Mouse (Mus musculus) erythroblast, embryonic 14.5 days (primary cell): ENCODE results near the gene Gab2. TPM values are rescaled to one million over a fixed set of nuclear protein-coding genes. Genes with fewer than 3 reads are reported as not detected.

Source experiments
- H3K27me3 ChIP-seq: 2 replicates; pipeline ENCODE4 v1.6.1; 2012; ENCODE audit warnings: inconsistent platforms; ENCODE audit not compliant: control insufficient read depth
- H3K36me3 ChIP-seq: 2 replicates; pipeline ENCODE4 v1.6.1; 2012; ENCODE audit warnings: mild to moderate bottlenecking, inconsistent platforms; ENCODE audit not compliant: control insufficient read depth
- H3K4me1 ChIP-seq: 2 replicates; pipeline ENCODE4 v1.6.1; 2012; ENCODE audit warnings: inconsistent platforms; ENCODE audit not compliant: control insufficient read depth
- H3K4me3 ChIP-seq: replicated peaks from 2 replicates; pipeline ENCODE3; 2012; ENCODE audit warnings: moderate library complexity, mild to moderate bottlenecking, inconsistent platforms
- H3K9me3 ChIP-seq: 2 replicates; pipeline ENCODE4 v1.6.1; 2012; ENCODE audit warnings: low read length, inconsistent platforms, mixed read lengths; ENCODE audit not compliant: control insufficient read depth
- GATA1 ChIP-seq: IDR thresholded peaks from 2 replicates; pipeline ENCODE4 v1.6.1; 2012; ENCODE audit warnings: low read length, inconsistent platforms, mixed read lengths
- TAL1 ChIP-seq: IDR thresholded peaks from 3 replicates; pipeline ENCODE4 v1.6.1; 2012; ENCODE audit warnings: low read length, inconsistent platforms, mixed read lengths
- polyA plus RNA-seq: library from polyadenylated mRNA; stranded (reverse); fragments of >175 nt; gene quantifications from 2 replicates; pipeline ENCODE4 v1.2.3, GENCODE M21; 2012

Gene Gab2
- polyA plus RNA-seq, 1 experiment, result 0.03 TPM

GRCm38 (mm10) chr7:97312856-97313255, 231.5 kb downstream of the Gab2 start:
- TF ChIP-seq TAL1 (no peak), GATA1 (no peak)
- Histone ChIP-seq H3K36me3 (peaks cover 4% of the 10 kb centered on the region), H3K4me3 (no peak overlapping the region), H3K4me1 (no peaks in the 10 kb centered on the region; the same call in 1 of the 2 replicates), H3K27me3 (no peaks in the 10 kb centered on the region), H3K9me3 (no peaks in the 10 kb centered on the region)

GRCm38 (mm10) chr7:97313364-97313995, 232.1 kb downstream of the Gab2 start:
- Histone ChIP-seq H3K4me3 (no peak overlapping the region), H3K36me3 (peaks cover 2% of the 10 kb centered on the region), H3K27me3 (no peaks in the 10 kb centered on the region), H3K9me3 (no peaks in the 10 kb centered on the region), H3K4me1 (no peaks in the 10 kb centered on the region; the same call in 1 of the 2 replicates)
- no peak for TF ChIP-seq GATA1
- no peak for TF ChIP-seq TAL1

- Histone ChIP-seq H3K36me3 (no peaks in the 10 kb centered on the region), H3K4me3 (no peak overlapping the region), H3K27me3 (no peaks in the 10 kb centered on the region), H3K4me1 (no peaks in the 10 kb centered on the region; the same call in 1 of the 2 replicates), H3K9me3 (no peaks in the 10 kb centered on the region)
- no peak for TF ChIP-seq GATA1
Measured at GRCm38 (mm10) chr7:97314646-97315045, 233.3 kb downstream of the Gab2 start.

DNA sequence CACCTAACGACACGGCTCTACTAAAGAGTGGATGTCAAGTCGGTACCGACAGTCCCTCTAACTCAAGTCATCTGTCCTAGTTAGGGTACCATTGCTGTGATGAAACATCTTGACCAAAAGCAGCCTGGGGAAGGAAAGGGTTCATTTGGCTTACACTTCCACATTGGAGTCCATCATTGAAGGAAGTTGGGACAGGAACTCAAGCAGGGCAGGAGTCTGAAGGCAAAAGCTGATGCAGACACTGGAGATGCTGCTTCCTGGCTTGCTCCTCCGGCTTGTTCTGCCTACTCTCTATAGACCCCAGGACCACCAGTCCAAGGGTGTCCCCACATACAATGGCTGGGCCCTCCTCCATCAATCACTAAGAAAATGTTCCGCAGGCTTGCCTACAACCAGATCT, 234.3 kb downstream of the Gab2 start:
- no peak for TF ChIP-seq GATA1
- no peak for TF ChIP-seq TAL1
- H3K36me3 ChIP-seq, result no peaks in the 10 kb centered on the region
- no peaks in the 10 kb centered on the region for H3K9me3 ChIP-seq
- no peak overlapping the region for H3K4me3 ChIP-seq
- H3K4me1 ChIP-seq, result no peaks in the 10 kb centered on the region; the same call in 1 of the 2 replicates
- H3K27me3 ChIP-seq, result no peaks in the 10 kb centered on the region

DNA sequence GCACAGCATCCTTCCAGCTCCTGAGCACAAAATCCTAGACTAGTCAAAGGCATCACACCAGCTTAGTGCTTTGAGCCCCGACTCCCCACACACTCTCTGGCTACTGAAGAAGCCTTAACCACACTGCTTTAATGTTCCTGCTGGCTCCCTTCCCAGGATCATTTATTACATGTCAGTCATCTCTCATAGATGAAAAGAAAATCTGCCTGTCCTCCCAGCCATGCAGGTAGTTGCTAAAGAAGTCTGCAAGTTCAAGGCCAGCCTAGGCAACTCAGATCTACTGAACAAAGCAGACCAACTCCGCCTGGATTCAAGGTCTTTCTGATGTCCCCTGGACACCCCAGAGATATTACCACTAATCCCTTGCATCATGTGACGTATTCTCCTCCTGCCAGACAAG, 236.3 kb downstream of the Gab2 start:
- H3K9me3 ChIP-seq, result no peaks in the 10 kb centered on the region
- no peak overlapping the region for H3K4me3 ChIP-seq
- H3K4me1 ChIP-seq, result no peaks in the 10 kb centered on the region
- no peaks in the 10 kb centered on the region for H3K36me3 ChIP-seq
- H3K27me3 ChIP-seq, result no peaks in the 10 kb centered on the region
- no peak for TF ChIP-seq GATA1
- no peak for TF ChIP-seq TAL1

DNA sequence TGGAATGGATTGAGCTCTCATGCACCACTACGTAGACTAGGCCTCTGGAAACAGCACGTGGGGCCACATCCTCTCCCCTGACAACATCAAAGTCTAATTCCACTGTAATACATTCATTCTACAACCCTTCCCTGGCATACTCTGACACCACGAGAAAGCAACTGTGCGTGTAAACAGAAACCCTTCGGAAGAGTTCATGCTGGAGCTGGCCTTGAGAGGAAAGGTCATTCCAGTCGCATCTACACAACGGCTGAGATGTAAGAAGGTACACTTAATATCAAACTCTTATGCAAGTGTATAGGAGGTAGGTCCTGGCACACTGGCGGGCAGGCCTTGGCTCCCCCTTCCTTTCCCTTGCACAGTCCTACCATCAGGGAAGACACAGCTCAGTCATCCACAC, 243.0 kb downstream of the Gab2 start:
- H3K36me3 ChIP-seq, result no peaks in the 10 kb centered on the region
- H3K9me3 ChIP-seq, result no peaks in the 10 kb centered on the region; the same call in 1 of the 2 replicates
- TF ChIP-seq TAL1, result no peak
- TF ChIP-seq GATA1, result no peak
- H3K27me3 ChIP-seq, result peaks cover 38% of the 10 kb centered on the region
- no peaks in the 10 kb centered on the region for H3K4me1 ChIP-seq
- no peak overlapping the region for H3K4me3 ChIP-seq

DNA sequence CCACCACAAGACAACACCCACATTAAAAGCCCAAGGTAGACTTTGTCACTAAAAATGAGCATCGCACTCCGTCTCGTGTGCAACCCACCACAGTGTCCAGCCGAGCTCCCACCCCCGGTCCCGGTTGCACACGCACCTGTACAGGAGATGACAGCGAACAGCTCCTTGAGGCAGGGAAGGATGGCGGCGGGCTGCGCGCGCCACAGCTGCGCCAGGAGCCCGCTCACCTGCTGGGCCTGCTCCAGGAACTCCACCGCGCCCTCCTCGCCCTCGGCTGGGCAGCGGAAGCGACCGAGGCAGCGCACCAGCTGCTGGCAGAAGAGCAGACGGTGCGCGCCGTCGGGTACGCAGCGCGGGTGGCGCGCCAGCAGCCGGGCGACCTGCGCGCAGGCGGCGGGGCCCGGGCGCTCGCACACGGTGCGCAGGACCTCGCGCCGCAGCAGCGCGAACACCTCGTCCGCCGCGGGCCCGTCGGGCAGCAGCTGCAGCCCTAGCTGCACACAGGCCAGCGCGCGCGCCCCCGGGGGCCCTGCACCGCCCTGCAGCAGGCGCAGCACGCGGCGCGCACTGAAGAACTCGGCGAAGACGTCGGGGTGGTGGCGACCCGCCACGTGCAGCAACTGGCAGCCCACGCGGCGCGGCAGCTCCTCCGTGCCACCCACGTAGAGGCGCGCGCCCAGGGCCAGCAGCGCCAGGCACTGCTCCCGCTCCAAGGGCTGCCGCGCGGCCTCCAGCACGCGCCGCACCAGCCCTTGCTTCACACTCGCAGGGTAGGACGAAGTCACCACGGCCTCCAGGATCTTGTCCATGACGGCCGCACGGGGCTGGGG, 244.0 kb downstream of the Gab2 start:
- Histone ChIP-seq H3K27me3 (peaks cover 38% of the 10 kb centered on the region), H3K36me3 (no peaks in the 10 kb centered on the region), H3K4me3 (no peak overlapping the region), H3K9me3 (no peaks in the 10 kb centered on the region; the same call in 1 of the 2 replicates), H3K4me1 (no peaks in the 10 kb centered on the region)
- TF ChIP-seq TAL1 (no peak), GATA1 (no peak)

- Histone ChIP-seq H3K9me3 (no peaks in the 10 kb centered on the region; the same call in 1 of the 2 replicates), H3K4me1 (peaks cover 15% of the 10 kb centered on the region), H3K27me3 (peaks cover 43% of the 10 kb centered on the region), H3K36me3 (no peaks in the 10 kb centered on the region), H3K4me3 (no peak overlapping the region)
- TF ChIP-seq TAL1, result no peak
- no peak for TF ChIP-seq GATA1
Measured at GRCm38 (mm10) chr7:97327376-97327775, 246.0 kb downstream of the Gab2 start.

GRCm38 (mm10) chr7:97328891-97329588, 247.7 kb downstream of the Gab2 start:
- Histone ChIP-seq H3K27me3 (peaks cover 41% of the 10 kb centered on the region), H3K9me3 (no peaks in the 10 kb centered on the region; the same call in 1 of the 2 replicates), H3K4me3 (no peak overlapping the region), H3K4me1 (peaks cover 24% of the 10 kb centered on the region), H3K36me3 (no peaks in the 10 kb centered on the region)
- no peak for TF ChIP-seq GATA1
- no peak for TF ChIP-seq TAL1
